8 mouse cellular contexts compared by ENCODE assay signal in genomic region chr17:66123816-66124610, GRCm38 (mm10). TPM values are rescaled to one million over a fixed set of nuclear protein-coding genes. Genes with fewer than 3 reads are reported as not detected.
DNase-seq lines count a peak whose midpoint lies in the region; ATAC-seq and TF ChIP-seq lines count a peak whose summit lies in the region.

No protein-coding gene starts in this region.

- peak; percentile 56; the same call in 1 of the 2 replicates for ATAC-seq in kidney, embryonic 14.5 days (ENCODE audit: low FRiP score, low TSS enrichment)
- peak; percentile 0; the same call in 1 of the 2 replicates for ATAC-seq in granulocyte monocyte progenitor cell, adult 5-6 weeks (replicated peaks; ENCODE audit: poor library complexity, severe bottlenecking)
- peak; percentile 21 for ATAC-seq in liver, embryonic 13.5 days (ENCODE audit: low read depth)
- ATAC-seq in stomach, postnatal 0 days (ENCODE audit: low FRiP score, low TSS enrichment): peak; percentile 40; the same call in 1 of the 2 replicates

- TF ChIP-seq EP300 in stomach, postnatal 0 days (optimal IDR thresholded peaks at IDR 0.05): no peak

- peak overlapping the region; percentile 85 for H3K4me2 ChIP-seq in kidney, embryonic 14.5 days (replicated peaks; ENCODE audit: low read depth, low read length)
- H3K4me2 ChIP-seq in liver, embryonic 13.5 days: peak overlapping the region; percentile 89
- H3K4me2 ChIP-seq in stomach, postnatal 0 days (replicated peaks; ENCODE audit: low read depth): peak overlapping the region; percentile 72

- H3K9me3 ChIP-seq in kidney, embryonic 14.5 days (ENCODE audit: control insufficient read depth, low read length): no peaks in the 10 kb centered on the region
- no peaks in the 10 kb centered on the region for H3K9me3 ChIP-seq in liver, embryonic 13.5 days (replicated peaks)
- H3K9me3 ChIP-seq in stomach, postnatal 0 days (ENCODE audit: control insufficient read depth, low read length): no peaks in the 10 kb centered on the region

- peaks cover 16% of the 10 kb centered on the region for H3K4me1 ChIP-seq in kidney, embryonic 14.5 days (ENCODE audit: control insufficient read depth, insufficient read depth, low read length)
- H3K4me1 ChIP-seq in liver, embryonic 13.5 days (replicated peaks): peaks cover 42% of the 10 kb centered on the region
- 0 out of 2 replicates have a peak, but pooled peaks cover 3% of the 10 kb centered on the region for H3K4me1 ChIP-seq in stomach, postnatal 0 days (replicated peaks; ENCODE audit: control insufficient read depth, insufficient read depth)

- no peaks in the 10 kb centered on the region for H3K27me3 ChIP-seq in kidney, embryonic 14.5 days (ENCODE audit: control insufficient read depth, insufficient read depth, low read length)
- no peaks in the 10 kb centered on the region for H3K27me3 ChIP-seq in liver, embryonic 13.5 days
- no peaks in the 10 kb centered on the region for H3K27me3 ChIP-seq in stomach, postnatal 0 days (ENCODE audit: control insufficient read depth, insufficient read depth, low read length)

- WGBS in kidney, embryonic 14.5 days: 1% methylated on average over 20 of the region's 20 CpGs
- 1% methylated on average over 20 of the region's 20 CpGs for WGBS in liver, embryonic 13.5 days (ENCODE audit: insufficient replicate concordance)
- 1% methylated on average over 20 of the region's 20 CpGs for whole genome bisulfite sequencing in stomach, postnatal 0 days

- peaks cover 28% of the 10 kb centered on the region for H3K36me3 ChIP-seq in kidney, embryonic 14.5 days (ENCODE audit: control insufficient read depth, insufficient read depth, low read length)
- H3K36me3 ChIP-seq in liver, embryonic 13.5 days: peaks cover 46% of the 10 kb centered on the region
- peaks cover 4% of the 10 kb centered on the region; the same call in 1 of the 2 replicates for H3K36me3 ChIP-seq in stomach, postnatal 0 days (ENCODE audit: control insufficient read depth, insufficient read depth, low read length)

- H3K27ac ChIP-seq in kidney, embryonic 14.5 days (ENCODE audit: low read depth, low read length): peak overlapping the region; percentile 91
- peak overlapping the region; percentile 94 for H3K27ac ChIP-seq in liver, embryonic 13.5 days
- peak overlapping the region; percentile 87 for H3K27ac ChIP-seq in stomach, postnatal 0 days (replicated peaks)

- H3K9ac ChIP-seq in kidney, embryonic 14.5 days (ENCODE audit: low read depth, low read length): peak overlapping the region; percentile 78
- peak overlapping the region; percentile 86 for H3K9ac ChIP-seq in liver, embryonic 13.5 days
- peak overlapping the region; percentile 68 for H3K9ac ChIP-seq in stomach, postnatal 0 days (ENCODE audit: low read length)

- no peak for TF ChIP-seq CTCF in stomach, postnatal 0 days (IDR thresholded peaks at IDR 0.05; ENCODE audit: low read depth)

- peak overlapping the region; percentile 83 for H3K4me3 ChIP-seq in kidney, embryonic 14.5 days (ENCODE audit: low read length)
- peak overlapping the region; percentile 88 for H3K4me3 ChIP-seq in liver, embryonic 13.5 days (replicated peaks)
- H3K4me3 ChIP-seq in stomach, postnatal 0 days (ENCODE audit: low read depth, low read length): peak overlapping the region; percentile 77

- DNase-seq in kidney, adult 18-20 months: no peak
- peak; percentile 41 for DNase-seq in NIH3T3 (ENCODE audit: low read depth)
- DNase-seq in liver, embryonic 13.5 days: no peak
- DNase-seq in stomach, postnatal 0 days (ENCODE audit: low spot score): peak; percentile 44
- no peak for DNase-seq in frontal cortex, postnatal 14 days (ENCODE audit: low spot score in 2 of 2)
- DNase-seq in testis, postnatal 14 days (ENCODE audit: low spot score): no peak

RNA-seq across cellular contexts. Expression of gene Ddx11, which starts 0.7 kb away (rescaled TPM):
- 13.9 and 26.3 TPM in 2 replicates for polyA plus RNA-seq in kidney, embryonic 14.5 days (2014; fragmentation: Nextera tagmentation; extraction: Ambion mirVana)
- 21.8 and 28.2 TPM in 2 replicates for total RNA-seq in granulocyte monocyte progenitor cell, adult 5-6 weeks (2014; fragmentation: Nextera tagmentation)
- 21.5 and 24.0 TPM in 2 replicates for total RNA-seq in granulocyte monocyte progenitor cell, adult 5-6 weeks (2017)
- polyA plus RNA-seq in liver, embryonic 13.5 days (2015; fragmentation: Nextera tagmentation; extraction: Ambion mirVana): 8.6 and 9.9 TPM in 2 replicates
- 2.9 TPM in 2 replicates for polyA plus RNA-seq in stomach, postnatal 0 days (2015; fragmentation: Nextera tagmentation; extraction: Ambion mirVana)

RNA-seq across cellular contexts. Expression of gene Washc1, which starts 12.7 kb away (rescaled TPM):
- 33.1 and 38.4 TPM in 2 replicates for polyA plus RNA-seq in kidney, embryonic 14.5 days (2014; fragmentation: Nextera tagmentation; extraction: Ambion mirVana)
- total RNA-seq in granulocyte monocyte progenitor cell, adult 5-6 weeks (2014; fragmentation: Nextera tagmentation): 19.3 and 28.6 TPM in 2 replicates
- 22.5 and 25.5 TPM in 2 replicates for total RNA-seq in granulocyte monocyte progenitor cell, adult 5-6 weeks (2017)
- 18.6 and 19.0 TPM in 2 replicates for polyA plus RNA-seq in liver, embryonic 13.5 days (2015; fragmentation: Nextera tagmentation; extraction: Ambion mirVana)
- 27.2 and 27.6 TPM in 2 replicates for polyA plus RNA-seq in stomach, postnatal 0 days (2015; fragmentation: Nextera tagmentation; extraction: Ambion mirVana)

RNA-seq across cellular contexts. Expression of gene Ndufv2, which starts 22.7 kb away (rescaled TPM):
- 380 and 457 TPM in 2 replicates for polyA plus RNA-seq in kidney, embryonic 14.5 days (2014; fragmentation: Nextera tagmentation; extraction: Ambion mirVana)
- 203 and 207 TPM in 2 replicates for total RNA-seq in granulocyte monocyte progenitor cell, adult 5-6 weeks (2014; fragmentation: Nextera tagmentation)
- total RNA-seq in granulocyte monocyte progenitor cell, adult 5-6 weeks (2017): 229 and 314 TPM in 2 replicates
- 246 and 248 TPM in 2 replicates for polyA plus RNA-seq in liver, embryonic 13.5 days (2015; fragmentation: Nextera tagmentation; extraction: Ambion mirVana)
- polyA plus RNA-seq in stomach, postnatal 0 days (2015; fragmentation: Nextera tagmentation; extraction: Ambion mirVana): 348 and 356 TPM in 2 replicates

RNA-seq across cellular contexts. Expression of gene Ankrd12, which starts 47.1 kb away (rescaled TPM):
- 20.4 and 21.3 TPM in 2 replicates for polyA plus RNA-seq in kidney, embryonic 14.5 days (2014; fragmentation: Nextera tagmentation; extraction: Ambion mirVana)
- total RNA-seq in granulocyte monocyte progenitor cell, adult 5-6 weeks (2014; fragmentation: Nextera tagmentation): 63.2 and 66.1 TPM in 2 replicates
- total RNA-seq in granulocyte monocyte progenitor cell, adult 5-6 weeks (2017): 44.9 and 62.0 TPM in 2 replicates
- polyA plus RNA-seq in liver, embryonic 13.5 days (2015; fragmentation: Nextera tagmentation; extraction: Ambion mirVana): 6.1 and 8.3 TPM in 2 replicates
- polyA plus RNA-seq in stomach, postnatal 0 days (2015; fragmentation: Nextera tagmentation; extraction: Ambion mirVana): 23.4 and 25.5 TPM in 2 replicates

Comparison
In these comparisons a context has a peak if more than half of its experiments do, and no peak if none do; other contexts are left out.
1. ATAC-seq: peak in every context shown above with its lines; median percentile 56 in kidney, embryonic 14.5 days; 40 in stomach, postnatal 0 days; 21 in liver, embryonic 13.5 days; 0 in granulocyte monocyte progenitor cell, adult 5-6 weeks.
2. DNase-seq: peak in NIH3T3 (single experiment) and stomach, postnatal 0 days (single experiment); none in kidney, adult 18-20 months (single experiment), liver, embryonic 13.5 days (single experiment), frontal cortex, postnatal 14 days (0 of 2) and testis, postnatal 14 days (single experiment).
3. Peak in every context shown above with its lines, with median percentiles within 50 percentile points of each other: H3K27ac ChIP-seq, H3K4me2 ChIP-seq, H3K4me3 ChIP-seq and H3K9ac ChIP-seq.